Mouse (Mus musculus) ES-Bruce4 (cell line): ENCODE data around the gene Dmrtc2. TPM values are rescaled to one million over a fixed set of nuclear protein-coding genes. Genes with fewer than 3 reads are reported as not detected.
A peak's percentile ranks its signal among the peaks of the same experiment; 100 is the strongest.

Experiments
- H3K27ac ChIP-seq: 2 replicates; pipeline ENCODE4 v1.5.1; 2012; ENCODE audit warnings: low read length, inconsistent platforms; ENCODE audit not compliant: insufficient read depth
- H3K27me3 ChIP-seq: 2 replicates; pipeline ENCODE4 v1.6.1; 2012; ENCODE audit warnings: mild to moderate bottlenecking, low read length, inconsistent platforms; ENCODE audit not compliant: control insufficient read depth, poor library complexity, insufficient read depth, severe bottlenecking
- H3K36me3 ChIP-seq: 2 replicates; pipeline ENCODE4 v1.6.1; 2012; ENCODE audit warnings: inconsistent platforms, mild to moderate bottlenecking, low read length, moderate library complexity; ENCODE audit not compliant: control insufficient read depth, poor library complexity, insufficient read depth, severe bottlenecking
- H3K4me1 ChIP-seq: one replicate; pipeline ENCODE4 v1.8.1; 2011; ENCODE audit warnings: low read length; ENCODE audit not compliant: control insufficient read depth, insufficient read depth
- H3K4me3 ChIP-seq: 2 replicates; pipeline ENCODE4 v1.5.1; 2011; ENCODE audit warnings: low read depth, mild to moderate bottlenecking, low read length
- H3K9ac ChIP-seq: 2 replicates; pipeline ENCODE4 v1.6.1; 2012; ENCODE audit warnings: low read depth, mild to moderate bottlenecking, inconsistent platforms; ENCODE audit not compliant: poor library complexity, severe bottlenecking
- H3K9me3 ChIP-seq: replicated peaks from 2 replicates; pipeline ENCODE4 v1.6.1; 2012; ENCODE audit warnings: mild to moderate bottlenecking, low read length, inconsistent platforms; ENCODE audit not compliant: control insufficient read depth, poor library complexity, insufficient read depth, severe bottlenecking
- CTCF ChIP-seq: IDR thresholded peaks from one replicate; pipeline ENCODE4 v1.8.1; 2011; ENCODE audit warnings: low read depth, low read length
- EP300 ChIP-seq: IDR thresholded peaks from 2 replicates; pipeline ENCODE4 v1.6.1; 2011; ENCODE audit warnings: low read depth, low read length; ENCODE audit not compliant: insufficient read depth
- POLR2A ChIP-seq: IDR thresholded peaks from one replicate; pipeline ENCODE4 v1.8.1; 2011; ENCODE audit warnings: low read length; ENCODE audit not compliant: insufficient read depth
- polyA plus RNA-seq: library from polyadenylated mRNA; stranded (reverse); fragments of >200 nt; gene quantifications from 2 replicates; pipeline ENCODE4 v1.2.4, GENCODE M21; 2011; ENCODE audit warnings: low read depth; ENCODE audit not compliant: missing spikeins, insufficient read depth, insufficient read length

Gene Dmrtc2
- polyA plus RNA-seq, 1 experiment = 0.75 TPM

- no peak overlapping the region for H3K4me3 ChIP-seq
- TF ChIP-seq CTCF (no peak), EP300 (no peak), POLR2A (no peak)
- H3K9ac ChIP-seq = no peak overlapping the region
- H3K9me3 ChIP-seq = no peaks in the 10 kb centered on the region
- H3K27ac ChIP-seq = no peak overlapping the region
- H3K27me3 ChIP-seq = no peaks in the 10 kb centered on the region
- H3K4me1 ChIP-seq = no peaks in the 10 kb centered on the region
- no peaks in the 10 kb centered on the region for H3K36me3 ChIP-seq
Measured at GRCm38 (mm10) chr7:24896269-24896668, 26.4 kb downstream of the Dmrtc2 start.

- no peaks in the 10 kb centered on the region for H3K9me3 ChIP-seq
- no peaks in the 10 kb centered on the region for H3K36me3 ChIP-seq
- peak within 1 kb of the TSS; percentile 11 for H3K4me3 ChIP-seq
- H3K4me1 ChIP-seq = no peaks in the 10 kb centered on the region
- H3K9ac ChIP-seq = peak within 1 kb of the TSS; percentile 15; the same call in 1 of the 2 replicates
- H3K27ac ChIP-seq = no peak within 1 kb of the TSS
- H3K27me3 ChIP-seq = no peaks in the 10 kb centered on the region
- TF ChIP-seq CTCF = no peak
- TF ChIP-seq POLR2A = no peak
- TF ChIP-seq EP300 = no peak
Measured at GRCm38 (mm10) chr7:24897224-24897623, 27.4 kb downstream of the Dmrtc2 start, which contains the start of gene Cd79a. Gene Cd79a, plus strand, starts transcription at chr7:24897381.

GRCm38 (mm10) chr7:24897959-24898358 lies 28.1 kb downstream of the Dmrtc2 start:
- Histone ChIP-seq H3K9me3 (no peaks in the 10 kb centered on the region), H3K4me3 (no peak overlapping the region), H3K27me3 (no peaks in the 10 kb centered on the region), H3K36me3 (no peaks in the 10 kb centered on the region), H3K9ac (no peak overlapping the region), H3K4me1 (peaks cover 3% of the 10 kb centered on the region), H3K27ac (no peak overlapping the region)
- TF ChIP-seq EP300 (no peak), POLR2A (no peak), CTCF (no peak)

- H3K27ac ChIP-seq = no peak overlapping the region
- TF ChIP-seq CTCF (no peak), EP300 (no peak), POLR2A (no peak)
- no peaks in the 10 kb centered on the region for H3K9me3 ChIP-seq
- no peaks in the 10 kb centered on the region for H3K36me3 ChIP-seq
- no peak overlapping the region for H3K4me3 ChIP-seq
- no peak overlapping the region for H3K9ac ChIP-seq
- peaks cover 3% of the 10 kb centered on the region for H3K4me1 ChIP-seq
- no peaks in the 10 kb centered on the region for H3K27me3 ChIP-seq
Measured at GRCm38 (mm10) chr7:24901114-24901513, 31.3 kb downstream of the Dmrtc2 start.

GRCm38 (mm10) chr7:24901842-24902241 lies 32.0 kb downstream of the Dmrtc2 start:
- H3K36me3 ChIP-seq = no peaks in the 10 kb centered on the region
- no peak for TF ChIP-seq POLR2A
- TF ChIP-seq CTCF = no peak
- no peak for TF ChIP-seq EP300
- H3K4me1 ChIP-seq = peaks cover 3% of the 10 kb centered on the region
- no peaks in the 10 kb centered on the region for H3K27me3 ChIP-seq
- no peak overlapping the region for H3K27ac ChIP-seq
- H3K9me3 ChIP-seq = no peaks in the 10 kb centered on the region
- H3K4me3 ChIP-seq = no peak overlapping the region
- H3K9ac ChIP-seq = peak overlapping the region; percentile 77; the same call in 1 of the 2 replicates

GRCm38 (mm10) chr7:24902264-24902629 lies 32.4 kb downstream of the Dmrtc2 start:
- Histone ChIP-seq H3K27me3 (no peaks in the 10 kb centered on the region), H3K27ac (peak overlapping the region; percentile 12), H3K9me3 (no peaks in the 10 kb centered on the region), H3K36me3 (no peaks in the 10 kb centered on the region), H3K4me1 (peaks cover 3% of the 10 kb centered on the region), H3K4me3 (peak overlapping the region; percentile 62), H3K9ac (peak overlapping the region; percentile 77)
- no peak for TF ChIP-seq EP300
